Mouse (Mus musculus) cerebellum, postnatal 36 days (tissue): ENCODE measurements at regions not wholly inside any gene's neighbourhood (a gene's known extent, or its start where the extent isn't known, plus 50 kb on each side); places are given as distances from the start of the nearest gene placed in this dataset.
A peak's percentile ranks its signal among the peaks of the same experiment; 100 is the strongest.

ENCODE experiments used
- DNase-seq, 2 experiments: peaks; one replicate each; pipeline ENCODE4 v3.0.0; 2021 to 2022; ENCODE audit warnings: mixed read lengths in 2 of 2

- DNase-seq: peak in 1 of 2 experiments; percentile 2
Measured at GRCm38 (mm10) chr3:147181501-147182365, 329.6 kb downstream of the Ttll7 start.

- peak; percentile 9 to 12 for DNase-seq
Measured at GRCm38 (mm10) chr3:147182366-147182875, 330.3 kb downstream of the Ttll7 start.

DNA sequence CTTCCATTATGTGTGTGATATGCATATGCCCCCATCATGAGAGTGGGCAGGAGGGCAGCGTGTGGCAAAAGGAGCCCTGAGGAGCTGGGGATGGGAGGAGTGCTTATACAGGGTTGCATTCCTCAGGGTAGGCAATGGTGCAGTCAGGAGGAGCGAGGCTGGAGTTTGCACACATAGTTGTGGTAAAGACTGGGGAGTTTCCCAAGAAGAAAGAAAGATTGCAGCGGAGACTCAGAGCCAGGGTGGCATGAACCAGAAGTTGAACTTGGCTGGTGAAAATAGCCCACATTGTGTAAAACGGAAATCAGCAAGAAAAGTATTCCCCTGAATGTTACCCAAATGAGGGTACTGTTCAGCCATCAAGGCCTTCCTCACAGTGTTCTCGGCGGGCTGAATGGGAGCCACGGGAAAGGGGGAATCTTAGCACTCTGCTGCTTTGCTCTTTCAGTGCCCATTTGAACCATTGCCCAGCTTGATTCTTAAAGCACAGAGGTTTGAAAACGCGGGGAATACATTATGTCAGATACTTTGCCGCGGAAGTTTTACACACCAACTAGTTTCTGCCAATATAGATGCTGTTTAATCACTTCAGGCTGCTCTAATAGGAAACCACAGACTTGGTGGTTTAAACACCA, 331.6 kb downstream of the Ttll7 start:
- DNase-seq: no peak

DNA sequence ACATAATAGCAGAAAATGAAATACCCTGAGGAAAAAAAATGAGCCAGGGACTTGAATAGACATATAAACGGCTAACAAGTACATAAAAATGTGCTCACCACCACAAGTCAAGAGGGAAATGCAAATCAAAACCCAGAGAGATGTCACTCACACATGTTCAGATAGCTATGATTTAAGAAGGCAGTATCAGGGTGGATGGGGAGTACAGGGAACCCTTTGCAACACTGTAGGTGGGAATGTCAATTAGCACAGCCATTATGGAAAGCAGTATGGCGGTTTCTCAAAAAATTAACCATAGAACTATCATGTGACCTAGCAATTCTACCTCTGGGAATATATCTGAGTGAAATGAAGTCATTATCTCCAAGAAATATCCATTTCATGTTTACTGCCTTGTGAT, 337.6 kb downstream of the Ttll7 start:
- DNase-seq: no peak

DNA sequence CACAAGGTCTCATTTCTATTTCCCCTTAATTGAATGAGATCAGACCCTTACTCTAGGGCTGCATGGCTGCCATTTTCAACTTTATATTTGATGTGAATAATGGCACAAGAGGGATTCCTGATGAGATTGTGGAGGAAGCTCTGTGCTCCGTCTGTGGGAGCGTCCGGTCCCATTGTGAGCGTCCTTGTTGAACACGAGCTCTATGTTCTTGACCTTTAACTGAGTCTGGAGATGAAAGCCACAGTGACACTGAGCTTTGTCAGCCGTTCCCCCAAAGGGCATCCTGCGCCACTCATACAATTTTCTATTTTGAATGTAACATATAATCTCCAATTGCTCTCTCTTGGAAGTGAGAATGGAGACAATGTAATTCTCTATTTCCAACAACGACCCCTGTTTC, 344.5 kb downstream of the Ttll7 start:
- DNase-seq: no peak

DNA sequence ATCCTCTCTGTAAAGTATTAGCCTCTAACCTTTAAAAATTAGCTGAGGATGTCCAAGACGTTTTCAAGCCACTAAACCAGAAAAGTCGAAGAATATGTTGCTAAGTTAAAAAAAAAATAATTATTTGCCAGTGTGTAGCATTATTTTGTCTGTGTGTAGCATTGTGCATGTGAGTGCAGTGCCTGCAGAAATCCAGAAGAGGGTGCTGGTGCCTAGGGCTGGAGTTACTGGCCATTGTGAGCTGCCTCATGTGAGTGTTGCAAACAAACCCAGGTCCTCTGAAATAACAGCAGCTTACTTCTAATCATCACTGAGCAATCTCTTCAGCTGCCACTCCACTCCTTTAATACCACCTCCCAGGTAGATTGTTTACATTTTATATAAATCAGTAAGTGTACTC, 345.0 kb downstream of the Ttll7 start:
- no peak for DNase-seq

DNA sequence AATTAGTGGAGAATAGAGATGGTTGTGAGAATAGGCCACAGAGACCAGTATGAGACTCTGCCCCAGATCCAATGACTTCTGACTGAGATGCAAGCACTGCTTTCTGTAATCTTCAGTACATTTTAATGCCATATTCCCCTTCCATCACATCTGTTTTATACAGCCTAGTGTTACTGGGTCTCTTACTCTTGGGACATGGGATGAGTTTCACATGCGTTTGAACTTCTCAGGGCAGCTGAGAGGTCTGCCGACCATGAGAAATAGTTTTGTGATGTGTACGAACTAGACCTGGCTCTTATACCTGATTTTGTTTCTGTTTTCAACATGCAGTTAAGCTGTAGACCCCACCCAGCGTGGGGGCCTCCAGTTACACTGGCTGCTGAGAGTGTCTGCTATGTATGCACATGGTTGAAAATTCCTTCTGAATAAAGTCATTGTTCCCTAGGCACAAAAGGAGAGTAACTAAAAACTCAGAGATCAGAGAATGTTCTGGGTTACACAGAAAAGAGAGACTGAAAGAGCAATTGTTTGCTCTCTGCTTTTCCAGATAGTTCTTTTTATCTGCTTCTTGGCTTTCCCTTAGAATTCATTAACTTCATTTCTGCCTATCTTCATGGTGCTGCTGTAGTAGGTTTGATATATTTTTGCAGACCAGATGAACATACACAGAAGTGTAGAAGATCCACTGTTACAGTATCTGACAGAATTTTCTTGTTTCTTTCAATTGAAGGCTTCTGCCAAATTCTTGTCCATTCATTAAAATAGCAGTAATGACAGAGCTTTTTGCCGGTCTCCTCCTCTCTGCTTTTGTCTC, 359.2 kb downstream of the Ttll7 start:
- DNase-seq: no peak

DNA sequence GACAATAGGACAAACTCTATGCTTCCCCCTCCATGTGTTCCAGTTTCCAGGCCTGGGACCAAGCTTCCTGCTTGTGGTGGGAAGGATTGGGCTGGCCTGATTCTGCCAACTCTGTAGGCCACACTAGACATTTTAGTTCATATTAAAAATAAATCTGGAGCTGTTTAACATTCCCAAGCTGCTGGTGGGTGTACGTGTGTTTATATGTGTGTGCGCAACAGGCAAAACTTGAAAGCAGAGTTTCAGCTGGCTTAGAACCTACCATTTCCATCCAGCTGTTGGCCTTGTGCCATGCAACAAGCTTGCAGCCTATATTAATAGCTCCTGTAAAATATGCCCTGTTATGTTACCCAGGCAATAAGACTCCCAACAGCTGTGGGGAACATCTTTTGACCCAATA, 376.5 kb downstream of the Ttll7 start:
- no peak for DNase-seq

DNA sequence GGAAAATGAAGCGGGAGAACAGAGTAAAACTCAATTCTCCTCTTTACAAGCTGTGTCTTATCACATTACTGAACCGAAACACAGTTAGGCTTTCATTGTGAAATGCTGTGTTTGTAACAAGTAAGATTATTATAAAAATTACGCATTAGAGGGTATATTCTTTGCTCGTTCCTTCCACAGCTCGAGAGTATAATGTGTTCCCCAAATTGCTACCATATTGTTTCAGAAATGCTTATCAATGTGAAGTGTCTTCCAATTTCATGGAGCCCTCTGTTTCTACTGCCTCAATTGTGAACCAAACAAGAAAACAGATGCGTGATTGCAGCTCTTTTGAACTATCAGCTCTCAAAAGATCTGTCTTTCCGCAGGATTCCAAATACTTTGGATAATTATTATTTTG, 378.4 kb downstream of the Ttll7 start:
- no peak for DNase-seq

GRCm38 (mm10) chr3:147238398-147238797, 386.2 kb downstream of the Ttll7 start:
- DNase-seq: no peak

GRCm38 (mm10) chr3:147240651-147241050, 388.5 kb downstream of the Ttll7 start:
- no peak for DNase-seq

DNA sequence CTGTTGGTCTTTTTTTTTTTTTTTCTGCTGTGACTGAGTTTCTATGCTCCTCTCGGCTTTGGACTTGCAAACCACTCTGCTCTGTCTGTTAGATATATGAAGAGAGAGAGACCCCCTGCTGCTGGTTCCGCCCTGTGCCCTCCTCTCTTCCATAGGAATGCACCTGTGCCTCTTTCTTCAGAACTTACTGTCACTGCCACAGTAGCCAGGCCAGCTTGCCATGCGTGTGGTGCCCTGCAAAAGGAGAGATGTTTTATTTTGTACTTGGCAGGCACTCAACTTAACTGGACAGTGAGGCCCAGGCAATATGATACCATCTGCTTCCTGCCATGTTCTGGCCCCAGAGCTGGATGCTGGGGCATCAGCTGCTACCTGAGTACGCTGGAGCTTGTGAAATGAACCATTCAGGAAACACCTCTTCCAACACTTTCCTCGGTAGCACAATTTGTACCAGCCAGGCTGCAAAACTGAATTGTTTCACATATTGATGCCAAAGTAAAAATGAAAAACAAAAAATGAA, 392.8 kb downstream of the Ttll7 start:
- DNase-seq: peak; percentile 4

DNA sequence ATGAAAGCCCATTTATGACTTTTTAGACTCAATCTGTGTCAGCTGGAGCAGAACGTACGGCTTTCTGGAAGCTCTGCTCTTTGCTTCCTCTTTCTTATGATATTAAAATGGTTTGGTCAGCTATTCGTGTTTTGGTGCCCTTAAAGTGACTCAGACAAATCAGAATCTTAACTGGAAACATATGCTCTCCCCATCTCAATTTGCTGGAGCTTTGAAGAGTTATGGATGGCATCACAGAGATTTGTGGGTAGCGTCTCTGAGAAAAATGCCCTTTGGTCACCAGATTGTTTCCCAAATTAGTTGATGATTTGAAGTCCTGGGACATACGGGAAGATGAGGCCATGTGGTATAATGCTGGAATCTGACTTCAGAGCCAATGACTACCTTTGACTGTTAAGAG, 394.0 kb downstream of the Ttll7 start:
- DNase-seq: no peak

DNA sequence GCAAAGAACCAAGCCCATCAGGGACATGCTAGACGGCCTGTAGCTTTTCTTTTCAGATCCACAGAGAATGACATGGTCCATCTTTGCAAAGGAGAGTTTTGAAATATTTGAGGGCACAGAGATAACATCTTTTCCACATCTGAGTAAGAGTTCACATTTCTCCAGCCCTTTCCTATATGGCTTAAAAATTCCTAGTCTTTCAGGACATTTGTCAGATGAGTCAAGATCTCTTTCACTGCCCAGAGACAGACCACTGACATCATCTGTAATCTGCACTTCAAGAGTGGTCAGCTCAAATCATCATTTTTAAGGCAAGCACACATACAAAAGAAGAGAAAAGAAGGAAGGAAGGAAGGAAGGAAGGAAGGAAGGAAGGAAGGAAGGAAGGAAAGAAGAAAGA, 397.3 kb downstream of the Ttll7 start:
- no peak for DNase-seq

DNA sequence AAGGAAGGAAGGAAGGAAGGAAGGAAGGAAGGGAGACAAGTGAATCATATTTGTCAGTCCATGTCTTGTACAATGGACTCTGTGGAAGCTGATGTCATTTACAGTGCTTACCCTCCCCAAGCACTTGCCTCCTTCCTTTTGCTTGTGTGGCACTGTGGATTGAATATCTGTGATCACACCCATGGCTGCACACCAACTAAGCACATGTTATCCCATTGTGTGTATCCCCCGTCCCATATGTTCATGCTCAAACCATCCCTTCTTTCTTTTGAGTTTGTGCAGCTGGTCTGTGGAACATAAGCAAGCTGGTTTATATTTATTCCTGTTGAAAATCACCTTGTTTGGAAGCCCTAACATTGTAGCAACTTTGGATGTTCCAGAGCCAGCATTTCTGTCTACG, 397.7 kb downstream of the Ttll7 start:
- DNase-seq: no peak

- DNase-seq: no peak
Measured at GRCm38 (mm10) chr3:147252226-147252788, 400.1 kb downstream of the Ttll7 start.

GRCm38 (mm10) chr3:147252812-147253211, 400.6 kb downstream of the Ttll7 start:
- DNase-seq: no peak

DNA sequence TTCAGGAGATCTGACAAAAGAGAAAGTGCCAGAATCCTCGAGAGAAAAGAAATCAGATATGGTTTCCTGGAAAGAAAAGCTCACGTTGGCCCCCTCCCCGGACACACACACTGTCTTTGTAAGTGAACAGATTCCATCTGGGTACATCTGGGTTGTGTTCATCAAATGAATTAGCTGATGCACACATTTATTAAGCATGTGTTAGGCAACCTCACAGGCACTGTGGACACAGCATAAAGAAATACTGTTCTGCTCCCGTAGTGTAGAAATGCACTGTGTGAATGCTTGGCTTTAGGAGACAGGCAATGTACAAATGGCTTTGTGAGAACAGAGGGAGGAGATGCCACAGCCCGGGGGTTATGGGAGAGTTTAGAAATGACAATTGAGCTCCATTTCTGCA, 402.3 kb downstream of the Ttll7 start:
- DNase-seq: no peak

- no peak for DNase-seq
Measured at GRCm38 (mm10) chr3:147260958-147261595, 408.9 kb downstream of the Ttll7 start.

DNA sequence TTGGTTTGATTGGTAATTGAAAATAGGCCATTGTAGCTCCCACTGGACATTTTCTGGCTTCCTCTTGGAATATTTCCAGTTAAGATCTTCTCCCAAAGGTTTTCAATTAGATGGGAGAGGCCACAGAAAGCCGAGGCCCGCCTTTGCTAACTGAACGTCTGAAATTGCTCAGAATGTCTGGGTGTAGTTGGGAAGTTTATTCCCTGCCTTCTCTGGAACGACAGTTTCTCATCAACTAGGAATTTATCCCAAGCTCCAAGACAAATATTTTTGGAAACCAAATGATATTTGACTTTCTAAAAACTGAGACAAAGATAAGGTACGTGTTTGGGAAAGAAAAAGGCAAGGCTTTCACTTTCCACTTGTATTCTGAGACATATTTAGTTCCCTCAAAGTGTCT, 414.4 kb downstream of the Ttll7 start:
- DNase-seq: no peak

DNA sequence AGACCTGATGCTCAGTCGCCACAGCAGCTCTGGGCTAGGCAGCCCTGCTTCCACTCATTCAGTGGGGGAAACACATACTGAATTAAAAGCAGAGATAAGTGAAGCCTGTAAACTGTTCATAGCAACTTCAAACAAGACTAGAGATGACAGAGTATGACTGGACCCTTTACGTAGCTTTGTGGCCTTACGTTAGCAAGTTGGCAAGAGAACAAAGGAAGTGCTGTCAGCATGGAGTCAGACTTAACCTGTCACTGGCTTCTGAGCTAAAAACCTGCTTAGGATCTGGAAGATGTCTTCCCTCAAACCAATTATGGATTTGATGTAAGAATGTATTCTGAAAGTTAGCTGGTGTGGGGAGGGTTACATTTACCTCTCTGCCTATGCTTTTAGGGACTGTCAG, 421.3 kb downstream of the Ttll7 start:
- no peak for DNase-seq

DNA sequence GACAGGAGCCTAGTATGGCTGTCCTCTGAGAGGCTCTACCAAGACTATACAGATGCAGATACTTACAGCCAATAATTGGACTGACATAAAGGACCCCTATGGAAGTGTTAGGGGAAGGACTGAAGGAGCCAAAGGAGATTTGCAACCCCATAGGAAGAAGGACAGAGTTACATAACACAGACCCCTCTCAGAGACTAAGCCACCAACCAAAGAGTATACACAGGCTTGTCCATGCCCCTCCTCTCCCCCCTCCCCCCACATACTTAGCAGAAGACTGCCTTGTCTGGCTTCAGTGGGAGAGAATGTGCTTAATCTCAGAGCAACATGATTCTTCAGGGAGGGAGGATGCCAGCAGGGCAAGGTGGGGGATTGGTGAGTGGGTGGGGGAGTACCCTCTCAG, 426.4 kb downstream of the Ttll7 start:
- DNase-seq: no peak
